Mouse (Mus musculus) testis, adult 2 months (tissue): ENCODE data around the gene Bckdk. TPM values are rescaled to one million over a fixed set of nuclear protein-coding genes. Genes with fewer than 3 reads are reported as not detected.

Experiments used
- H3K27ac ChIP-seq: fragments of 200-500 bp; 2 replicates; pipeline ENCODE4 v1.5.1; 2012; ENCODE audit warnings: low read depth, low read length; ENCODE audit not compliant: control insufficient read depth, insufficient read depth
- H3K27me3 ChIP-seq: fragments of 200-500 bp; 2 replicates; pipeline ENCODE4 v1.6.1; 2012; ENCODE audit warnings: mild to moderate bottlenecking, low read length, moderate library complexity; ENCODE audit not compliant: control insufficient read depth, insufficient read depth
- H3K36me3 ChIP-seq: fragments of 200-500 bp; 2 replicates; pipeline ENCODE4 v1.6.1; 2012; ENCODE audit warnings: mild to moderate bottlenecking, low read length; ENCODE audit not compliant: control insufficient read depth, insufficient read depth
- H3K4me1 ChIP-seq: fragments of 200-500 bp; 2 replicates; pipeline ENCODE4 v1.6.1; 2012; ENCODE audit warnings: low read length; ENCODE audit not compliant: control insufficient read depth, insufficient read depth
- H3K4me3 ChIP-seq: fragments of 200-500 bp; 2 replicates; pipeline ENCODE4 v1.5.1; 2012; ENCODE audit warnings: low read depth, mild to moderate bottlenecking, low read length, moderate library complexity, mixed read lengths; ENCODE audit not compliant: control insufficient read depth
- CTCF ChIP-seq: fragments of 200-500 bp; IDR thresholded peaks from 2 replicates; pipeline ENCODE4 v1.5.1; 2012; ENCODE audit warnings: low read depth, mild to moderate bottlenecking, inconsistent platforms, low read length, moderate library complexity; ENCODE audit not compliant: control insufficient read depth, insufficient read depth, insufficient replicate concordance
- POLR2A ChIP-seq: fragments of 200-500 bp; IDR thresholded peaks from 2 replicates; pipeline ENCODE4 v1.6.1; 2012; ENCODE audit warnings: low read depth, mild to moderate bottlenecking, inconsistent platforms, low read length, moderate library complexity; ENCODE audit not compliant: control insufficient read depth
- polyA plus RNA-seq: library from polyadenylated mRNA; depleted of rRNA; stranded (reverse); fragments of >200 nt; gene quantifications from 2 replicates; pipeline ENCODE4 v1.2.3, GENCODE M21; 2012

Gene Bckdk
- polyA plus RNA-seq, 1 experiment, result 7.9 TPM

- Histone ChIP-seq H3K27me3 (no peaks in the 10 kb centered on the region), H3K36me3 (peaks cover 3% of the 10 kb centered on the region), H3K4me1 (peaks cover 6% of the 10 kb centered on the region)
Observed at GRCm38 (mm10) chr7:127874812-127875626, 28.9 kb upstream of the Bckdk start.

DNA sequence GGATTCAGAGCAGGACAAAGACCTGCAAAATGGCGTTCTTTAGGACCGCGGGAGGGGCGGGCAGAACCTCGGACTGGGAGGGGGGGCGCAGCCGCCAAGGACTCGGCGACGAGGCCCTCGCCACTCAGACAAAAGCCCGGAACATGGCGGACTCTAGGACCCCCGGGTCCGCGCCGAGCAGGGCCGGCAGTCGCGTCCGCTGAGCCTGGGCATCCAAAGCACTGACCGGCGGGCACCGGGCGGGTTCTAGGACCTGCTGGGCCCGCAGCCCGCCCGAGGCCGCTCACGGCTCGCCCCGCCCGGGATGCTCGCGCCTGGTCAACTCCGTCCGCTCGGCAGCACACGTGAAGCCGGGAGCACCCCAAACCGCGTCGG lies 28.3 kb upstream of the Bckdk start:
- no peaks in the 10 kb centered on the region for H3K27me3 ChIP-seq
- TF ChIP-seq POLR2A (no peak), CTCF (no peak)
- peaks cover 3% of the 10 kb centered on the region for H3K36me3 ChIP-seq
- H3K27ac ChIP-seq, result peak overlapping the region; percentile 78
- H3K4me1 ChIP-seq, result peaks cover 6% of the 10 kb centered on the region
- H3K4me3 ChIP-seq, result peak overlapping the region; percentile 100

More at GRCm38 (mm10) chr7:127874812-127875626, 28.9 kb upstream of the Bckdk start:
- Histone ChIP-seq H3K27ac (peak overlapping the region; percentile 71), H3K4me3 (peak overlapping the region; percentile 100)
- TF ChIP-seq POLR2A (no peak), CTCF (no peak)

- peak within 1 kb of the TSS; percentile 100 for H3K4me3 ChIP-seq
- no peaks in the 10 kb centered on the region for H3K27me3 ChIP-seq
- TF ChIP-seq POLR2A, result no peak
- TF ChIP-seq CTCF, result no peak
- peaks cover 6% of the 10 kb centered on the region for H3K4me1 ChIP-seq
- H3K36me3 ChIP-seq, result peaks cover 3% of the 10 kb centered on the region
- H3K27ac ChIP-seq, result peak within 1 kb of the TSS; percentile 99
Observed at GRCm38 (mm10) chr7:127876041-127876466, 27.8 kb upstream of the Bckdk start, which contains the start of gene Zfp646. Zfp646 (plus strand) TSS chr7:127876221.

GRCm38 (mm10) chr7:127876467-127877348 lies 27.2 kb upstream of the Bckdk start, which contains the start of gene Zfp668:
Zfp668 (minus strand) TSS chr7:127876828.
- peaks cover 6% of the 10 kb centered on the region for H3K4me1 ChIP-seq
- no peaks in the 10 kb centered on the region for H3K27me3 ChIP-seq
- peak within 1 kb of the TSS; percentile 99 for H3K27ac ChIP-seq
- peak within 1 kb of the TSS; percentile 100 for H3K4me3 ChIP-seq
- peaks cover 4% of the 10 kb centered on the region for H3K36me3 ChIP-seq
- peak; percentile 66 for TF ChIP-seq POLR2A
- no peak for TF ChIP-seq CTCF

GRCm38 (mm10) chr7:127879301-127879700 lies 24.6 kb upstream of the Bckdk start:
- H3K4me3 ChIP-seq, result no peak overlapping the region
- H3K36me3 ChIP-seq, result peaks cover 10% of the 10 kb centered on the region
- peaks cover 6% of the 10 kb centered on the region for H3K4me1 ChIP-seq
- 0 out of 2 replicates have a peak, but pooled peaks have one; percentile 8 for TF ChIP-seq POLR2A
- no peak for TF ChIP-seq CTCF
- H3K27ac ChIP-seq, result no peak overlapping the region
- H3K27me3 ChIP-seq, result no peaks in the 10 kb centered on the region

DNA sequence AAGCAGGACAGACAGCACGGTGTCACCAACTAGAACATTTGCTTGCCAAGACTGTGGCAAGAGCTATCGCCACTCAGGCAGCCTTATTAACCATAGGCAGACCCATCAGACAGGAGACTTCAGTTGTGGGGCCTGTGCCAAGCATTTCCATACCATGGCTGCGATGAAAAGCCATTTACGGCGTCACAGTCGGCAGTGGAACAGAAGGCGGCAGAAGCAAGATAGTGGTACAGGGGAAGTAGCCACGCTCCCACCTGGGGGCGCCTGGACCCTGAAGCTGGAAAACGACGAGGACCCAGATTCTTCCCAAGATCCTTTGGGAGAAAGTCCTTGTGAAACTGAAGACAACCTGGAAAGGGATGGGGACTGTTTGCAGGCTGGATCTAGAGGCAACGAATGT lies 23.5 kb upstream of the Bckdk start:
- Histone ChIP-seq H3K4me3 (no peak overlapping the region), H3K27ac (no peak overlapping the region), H3K36me3 (peaks cover 10% of the 10 kb centered on the region), H3K27me3 (no peaks in the 10 kb centered on the region), H3K4me1 (no peaks in the 10 kb centered on the region; the same call in none of the 2 replicates)
- TF ChIP-seq CTCF (no peak), POLR2A (no peak)

- Histone ChIP-seq H3K27me3 (no peaks in the 10 kb centered on the region), H3K4me1 (peaks cover 2% of the 10 kb centered on the region; the same call in 1 of the 2 replicates), H3K36me3 (peaks cover 7% of the 10 kb centered on the region), H3K27ac (no peak overlapping the region), H3K4me3 (no peak overlapping the region)
- TF ChIP-seq POLR2A, result no peak
- TF ChIP-seq CTCF, result no peak
Observed at GRCm38 (mm10) chr7:127885951-127886350, 17.9 kb upstream of the Bckdk start.

GRCm38 (mm10) chr7:127886551-127886950 lies 17.3 kb upstream of the Bckdk start:
- Histone ChIP-seq H3K27ac (no peak overlapping the region), H3K36me3 (peaks cover 7% of the 10 kb centered on the region), H3K4me3 (no peak overlapping the region), H3K27me3 (no peaks in the 10 kb centered on the region), H3K4me1 (peaks cover 2% of the 10 kb centered on the region; the same call in 1 of the 2 replicates)
- TF ChIP-seq CTCF (no peak), POLR2A (no peak)
